Mouse (Mus musculus) cortical plate, adult 2 months (tissue): ENCODE data around the gene Hagh.

ENCODE experiments used
- CTCF ChIP-seq: fragments of 200-500 bp; IDR thresholded peaks from 2 replicates; pipeline ENCODE4 v1.5.1; 2011; ENCODE audit warnings: mild to moderate bottlenecking, control low read depth, low read length; ENCODE audit not compliant: insufficient read depth; ENCODE audit errors: extremely low read depth
- POLR2A ChIP-seq: fragments of 200-500 bp; IDR thresholded peaks from 2 replicates; pipeline ENCODE4 v1.6.1; 2011; ENCODE audit warnings: mild to moderate bottlenecking, low read length, control low read depth; ENCODE audit not compliant: insufficient read depth; ENCODE audit errors: extremely low read depth

DNA sequence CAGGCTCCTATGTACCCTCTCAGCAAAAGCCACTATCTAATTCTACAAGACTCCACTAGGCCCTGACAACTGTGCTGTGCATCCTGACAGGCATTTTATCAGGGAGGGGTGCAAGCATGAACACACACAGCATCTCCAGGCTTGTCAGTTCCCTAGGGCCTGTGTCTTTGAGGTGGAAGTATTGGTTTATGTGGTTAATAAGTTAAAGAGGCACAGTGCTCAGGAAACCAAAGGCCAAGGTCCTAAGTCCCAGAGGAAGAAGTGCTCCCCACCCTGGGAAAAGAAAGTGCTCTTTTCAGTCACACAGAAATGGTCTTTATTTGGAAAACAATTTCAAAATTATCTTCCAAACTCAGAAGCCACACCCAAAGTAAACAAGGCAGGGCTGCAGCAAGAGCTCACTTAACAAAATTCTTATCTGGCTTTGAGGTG, 8.7 kb downstream of the Hagh start:
- TF ChIP-seq POLR2A (no peak), CTCF (no peak)
